Mouse (Mus musculus): ENCODE data around the gene Fcgr1. TPM values are rescaled to one million over a fixed set of nuclear protein-coding genes. Genes with fewer than 3 reads are reported as not detected.
A peak's percentile ranks its signal among the peaks of the same experiment; 100 is the strongest.

Gene Fcgr1
- total RNA-seq, 2 experiments from 2014 or later, result 2.2 to 2.3 TPM

GRCm38 (mm10) chr3:96263558-96264403, 30.0 kb downstream of the Fcgr1 start:
- Histone ChIP-seq H3K4me3 (peak overlapping the region; percentile 68), H3K27ac (peak overlapping the region; percentile 99)
- no peak for TF ChIP-seq CTCF (conservative IDR thresholded peaks at IDR 0.05)
- DNase-seq (ENCODE audit: low spot score in 2 of 2), result no peak

- DNase-seq (ENCODE audit: low spot score in 2 of 2), result peak; percentile 97 to 98
- peak within 1 kb of the TSS; percentile 68 for H3K4me3 ChIP-seq
- peak; percentile 83 for TF ChIP-seq CTCF (conservative IDR thresholded peaks at IDR 0.05)
- H3K27ac ChIP-seq, result peak within 1 kb of the TSS; percentile 99
These were observed 30.7 kb downstream of the Fcgr1 start, which contains the start of gene Hist2h4 for GRCm38 (mm10) chr3:96262979-96263550. Hist2h4 (minus strand) TSS chr3:96263311.

GRCm38 (mm10) chr3:96262216-96262875, 31.4 kb downstream of the Fcgr1 start:
- Histone ChIP-seq H3K27ac (peak overlapping the region; percentile 99), H3K4me3 (peak overlapping the region; percentile 68)
- no peak for TF ChIP-seq CTCF (conservative IDR thresholded peaks at IDR 0.05)
- peak; percentile 70 to 88 for DNase-seq (ENCODE audit: low spot score in 2 of 2)

GRCm38 (mm10) chr3:96261623-96262022, 32.1 kb downstream of the Fcgr1 start:
- no peak for DNase-seq (ENCODE audit: low spot score in 2 of 2)
- Histone ChIP-seq H3K4me3 (peak overlapping the region; percentile 68), H3K27ac (peak overlapping the region; percentile 99)
- TF ChIP-seq CTCF (conservative IDR thresholded peaks at IDR 0.05), result peak; percentile 53

GRCm38 (mm10) chr3:96260220-96260619, 33.5 kb downstream of the Fcgr1 start:
- no peak overlapping the region for H3K27ac ChIP-seq
- no peak for DNase-seq (ENCODE audit: low spot score in 2 of 2)
- no peak overlapping the region for H3K4me3 ChIP-seq
- TF ChIP-seq CTCF (conservative IDR thresholded peaks at IDR 0.05), result no peak

GRCm38 (mm10) chr3:96257190-96257589, 36.6 kb downstream of the Fcgr1 start:
- Histone ChIP-seq H3K4me3 (no peak overlapping the region), H3K27ac (no peak overlapping the region)
- TF ChIP-seq CTCF (conservative IDR thresholded peaks at IDR 0.05), result no peak
- DNase-seq (ENCODE audit: low spot score in 2 of 2), result no peak

- Histone ChIP-seq H3K4me3 (no peak overlapping the region), H3K27ac (no peak overlapping the region)
- no peak for TF ChIP-seq CTCF (conservative IDR thresholded peaks at IDR 0.05)
- DNase-seq (ENCODE audit: low spot score in 2 of 2), result no peak
These were observed 37.7 kb downstream of the Fcgr1 start for GRCm38 (mm10) chr3:96255926-96256593.

- DNase-seq (ENCODE audit: low spot score in 2 of 2), result no peak
- Histone ChIP-seq H3K4me3 (no peak overlapping the region), H3K27ac (no peak overlapping the region; the same call in 1 of the 2 replicates)
- no peak for TF ChIP-seq CTCF (conservative IDR thresholded peaks at IDR 0.05)
These were observed 39.0 kb downstream of the Fcgr1 start for GRCm38 (mm10) chr3:96254683-96255355.

- Histone ChIP-seq H3K4me3 (no peak overlapping the region), H3K27ac (no peak overlapping the region)
- no peak for TF ChIP-seq CTCF (conservative IDR thresholded peaks at IDR 0.05)
- no peak for DNase-seq (ENCODE audit: low spot score in 2 of 2)
These were observed 42.0 kb downstream of the Fcgr1 start for GRCm38 (mm10) chr3:96251787-96252186.

GRCm38 (mm10) chr3:96250890-96251289, 42.9 kb downstream of the Fcgr1 start:
- DNase-seq (ENCODE audit: low spot score in 2 of 2), result no peak
- no peak for TF ChIP-seq CTCF (conservative IDR thresholded peaks at IDR 0.05)
- Histone ChIP-seq H3K4me3 (no peak overlapping the region), H3K27ac (no peak overlapping the region)

GRCm38 (mm10) chr3:96249034-96249345, 44.8 kb downstream of the Fcgr1 start:
- DNase-seq (ENCODE audit: low spot score in 2 of 2), result no peak
- Histone ChIP-seq H3K4me3 (no peak overlapping the region), H3K27ac (no peak overlapping the region)
- no peak for TF ChIP-seq CTCF (conservative IDR thresholded peaks at IDR 0.05)
